Mouse (Mus musculus) CD4-positive, CD25-positive, alpha-beta regulatory T cell, adult 4 months (primary cell): Measurements from ENCODE around the gene Hfe2. TPM values are rescaled to one million over a fixed set of nuclear protein-coding genes. Genes with fewer than 3 reads are reported as not detected.

Source experiments
- ATAC-seq: one replicate; pipeline ENCODE4 v1.8.0; 2017
- polyA plus RNA-seq, 2 experiments: library from polyadenylated mRNA; unstranded; fragments of 100-300 nt; shearing (Covaris generic); gene quantifications; one replicate each; pipeline ENCODE4 v1.2.1; 2017

Gene Hfe2
- polyA plus RNA-seq, 2 experiments from 2014 or later = 0.22 TPM; not detected in 1

GRCm38 (mm10) chr3:96559398-96559910, 34.5 kb downstream of the Hfe2 start:
- no peak for ATAC-seq

GRCm38 (mm10) chr3:96559911-96560850, 35.2 kb downstream of the Hfe2 start:
- ATAC-seq = no peak

DNA sequence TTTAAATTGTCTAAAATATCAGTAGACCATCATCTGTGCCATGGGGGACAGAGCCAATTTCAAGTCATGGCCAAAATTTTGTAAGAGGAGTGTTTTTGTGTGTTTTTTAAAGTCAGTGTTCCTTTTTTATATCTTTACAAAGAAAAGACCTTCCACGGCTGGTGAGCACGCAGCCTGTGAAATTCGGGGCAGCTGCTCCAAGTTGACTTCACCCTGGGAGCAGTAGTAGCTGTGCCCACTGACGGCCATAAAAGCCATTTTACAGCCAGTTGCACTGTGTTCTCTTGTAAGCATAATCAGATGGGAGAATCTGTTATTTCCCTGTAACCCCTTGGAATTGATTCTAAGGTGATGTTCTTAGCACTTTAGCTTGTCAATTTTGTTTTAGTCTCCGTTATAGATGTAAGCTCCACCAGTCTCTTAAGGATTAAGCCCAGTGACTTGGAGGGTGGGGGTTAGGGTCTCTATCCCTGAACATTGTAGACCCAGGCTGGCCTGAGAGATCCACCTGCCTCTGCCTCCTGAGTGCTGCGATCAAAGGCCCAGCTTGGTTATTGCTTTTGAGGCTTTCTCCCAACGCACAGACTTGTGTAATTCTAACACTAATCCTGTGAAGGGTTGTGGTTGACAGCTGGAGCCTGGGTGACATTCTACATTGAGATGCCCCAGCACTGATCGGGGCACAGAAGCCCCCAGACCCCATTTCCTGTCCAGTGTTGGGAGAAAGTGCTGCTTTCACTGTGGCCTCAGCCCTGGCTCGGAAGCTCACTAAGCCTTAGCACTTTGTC, 36.1 kb downstream of the Hfe2 start:
- no peak for ATAC-seq

DNA sequence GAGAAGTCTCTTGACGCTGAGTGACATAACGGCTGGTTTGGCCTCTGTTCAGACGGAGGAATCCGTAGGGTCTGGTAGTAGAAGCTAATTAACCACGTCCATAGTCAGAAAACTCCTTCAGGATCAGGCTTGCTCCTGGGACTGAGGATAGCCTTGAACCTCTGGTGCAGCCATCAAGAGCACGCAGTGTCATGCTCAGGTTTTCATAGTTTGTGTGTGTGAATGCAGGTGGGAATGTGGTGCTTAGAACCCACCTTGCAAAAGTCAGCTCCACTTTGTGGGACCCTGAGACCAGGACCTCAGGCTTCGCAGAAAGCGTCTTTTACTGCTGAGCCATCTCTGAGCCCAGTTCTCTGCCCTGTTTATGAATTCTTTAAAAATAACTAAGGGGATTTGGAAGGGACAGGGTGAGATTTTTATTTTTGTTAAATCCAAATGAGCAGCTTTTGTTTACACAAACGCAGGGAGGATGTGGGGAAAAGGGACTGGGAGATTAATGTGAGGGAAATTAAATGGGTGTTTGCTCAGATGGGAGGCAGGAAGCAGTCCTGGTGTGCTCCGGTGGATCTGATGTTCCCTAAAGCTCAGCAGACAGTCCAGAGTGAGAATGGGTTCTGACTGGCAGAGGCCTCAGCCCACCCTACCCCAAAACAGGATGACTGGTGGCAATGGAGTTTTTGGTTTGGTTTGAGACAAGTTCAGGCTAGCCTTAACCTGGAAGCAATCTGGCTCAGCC, 37.1 kb downstream of the Hfe2 start:
- ATAC-seq = no peak

- ATAC-seq = peak; percentile 5
Observed at GRCm38 (mm10) chr3:96563267-96563666, 38.3 kb downstream of the Hfe2 start.

DNA sequence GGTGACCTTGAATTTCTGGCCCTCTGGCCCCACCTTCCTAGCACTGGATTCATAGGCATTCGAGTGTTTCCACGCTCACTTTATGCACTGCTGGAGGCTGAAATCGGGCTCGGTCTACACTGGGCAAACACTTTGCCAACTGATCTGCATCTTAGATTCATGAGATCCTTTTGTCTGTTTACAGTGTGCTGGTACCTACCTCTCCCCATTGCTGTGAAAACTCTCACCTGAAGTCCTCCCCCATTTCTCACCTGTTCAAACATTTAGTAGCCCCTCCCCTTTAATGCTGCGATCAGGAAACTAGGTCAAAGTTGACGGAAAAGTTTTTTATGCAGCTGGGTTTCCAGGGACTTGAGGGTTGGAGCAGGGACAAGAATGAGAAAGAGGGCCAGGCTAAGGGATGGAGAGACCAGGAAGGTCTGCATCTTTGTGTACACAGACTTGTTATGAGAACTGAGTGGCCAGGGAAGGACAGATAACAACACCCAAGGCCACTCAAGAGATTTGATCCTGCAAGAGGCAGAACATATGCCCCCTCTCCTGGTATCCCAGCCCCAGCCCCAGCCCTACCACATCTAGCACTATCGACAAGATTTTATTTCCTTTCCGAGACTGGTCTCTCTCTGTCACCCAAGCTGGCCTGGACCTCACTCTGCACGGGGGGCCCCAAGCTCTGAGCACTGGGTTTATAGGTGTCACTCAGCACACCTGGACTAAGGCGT, 39.1 kb downstream of the Hfe2 start:
- ATAC-seq = no peak

- ATAC-seq = peak; percentile 75
Observed at GRCm38 (mm10) chr3:96564633-96565032, 39.7 kb downstream of the Hfe2 start.

DNA sequence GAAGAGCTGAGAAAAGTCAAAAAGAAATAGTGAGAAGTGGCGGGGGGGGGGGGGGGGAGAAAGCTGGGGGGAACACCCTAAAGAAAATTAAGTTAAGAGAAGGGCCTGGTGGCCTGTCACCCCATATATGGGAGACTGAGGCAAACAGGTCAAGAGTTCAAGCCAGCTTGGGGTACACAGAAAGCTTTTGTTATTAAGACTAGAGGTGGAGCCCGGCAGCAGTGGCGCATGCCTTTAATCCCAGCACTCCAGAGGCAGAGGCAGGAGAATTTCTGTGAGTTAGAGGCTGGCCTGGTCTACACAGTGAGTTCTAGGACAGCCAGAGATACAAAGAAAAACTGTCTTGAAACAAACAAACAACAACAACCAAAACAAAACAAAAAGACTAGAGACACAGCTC, 40.1 kb downstream of the Hfe2 start:
- ATAC-seq = no peak

DNA sequence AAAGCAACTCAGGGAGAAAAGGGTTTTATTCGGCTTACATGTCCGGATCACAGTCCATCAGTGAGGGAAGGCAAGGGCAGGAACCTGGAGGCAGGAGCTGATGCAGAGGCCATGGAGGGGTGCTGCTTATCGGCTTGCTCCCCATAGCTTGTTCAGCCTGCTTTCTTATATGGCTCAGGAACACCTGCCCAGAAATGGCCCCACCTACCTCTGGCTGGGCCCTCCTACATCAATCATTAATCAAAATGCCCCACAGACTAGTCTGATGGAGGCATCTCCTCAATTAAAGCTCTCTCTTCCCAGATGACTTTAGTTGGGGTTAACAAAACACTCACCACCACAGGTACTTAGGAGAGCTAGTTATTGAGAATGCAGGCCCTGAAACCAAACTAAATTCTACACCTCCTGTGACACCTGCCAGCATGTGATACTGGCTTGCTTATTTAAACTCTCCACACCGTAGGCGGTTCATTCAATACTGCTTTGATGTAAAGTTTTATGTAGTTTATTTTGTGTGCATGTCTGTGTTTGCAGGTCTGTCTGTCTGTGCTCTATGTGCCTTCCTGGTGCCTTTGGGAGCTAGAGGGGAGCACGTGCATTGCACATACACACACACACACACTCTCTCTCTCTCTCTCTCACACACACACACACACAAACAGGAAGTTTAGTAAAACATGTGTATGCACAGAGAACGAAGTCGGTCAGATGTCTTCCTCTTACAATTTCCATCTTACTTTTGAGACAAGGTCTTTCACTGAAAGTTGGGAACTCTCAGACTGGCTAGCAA, 41.9 kb downstream of the Hfe2 start:
- peak; percentile 32 for ATAC-seq

GRCm38 (mm10) chr3:96568605-96569004, 43.6 kb downstream of the Hfe2 start:
- no peak for ATAC-seq

DNA sequence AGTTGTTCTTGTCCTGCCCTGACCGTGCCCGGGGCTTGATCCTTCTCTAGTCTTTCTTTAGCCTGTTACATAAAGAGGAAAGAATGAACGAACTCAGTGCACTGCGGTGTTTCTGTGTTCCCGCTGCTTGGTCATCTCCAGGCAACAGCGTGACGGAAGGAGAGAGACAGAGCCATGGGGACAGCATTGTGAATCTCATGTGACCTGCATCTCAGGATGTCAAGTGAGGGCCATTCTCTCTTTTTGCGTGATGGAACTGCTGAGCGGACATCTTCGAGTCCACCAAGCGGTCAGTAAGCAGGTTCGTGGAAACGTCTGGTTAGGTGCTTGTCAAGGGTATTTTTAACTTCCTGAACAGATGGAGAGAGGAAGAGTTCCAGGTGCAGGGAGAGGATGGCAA, 44.5 kb downstream of the Hfe2 start:
- ATAC-seq = no peak

DNA sequence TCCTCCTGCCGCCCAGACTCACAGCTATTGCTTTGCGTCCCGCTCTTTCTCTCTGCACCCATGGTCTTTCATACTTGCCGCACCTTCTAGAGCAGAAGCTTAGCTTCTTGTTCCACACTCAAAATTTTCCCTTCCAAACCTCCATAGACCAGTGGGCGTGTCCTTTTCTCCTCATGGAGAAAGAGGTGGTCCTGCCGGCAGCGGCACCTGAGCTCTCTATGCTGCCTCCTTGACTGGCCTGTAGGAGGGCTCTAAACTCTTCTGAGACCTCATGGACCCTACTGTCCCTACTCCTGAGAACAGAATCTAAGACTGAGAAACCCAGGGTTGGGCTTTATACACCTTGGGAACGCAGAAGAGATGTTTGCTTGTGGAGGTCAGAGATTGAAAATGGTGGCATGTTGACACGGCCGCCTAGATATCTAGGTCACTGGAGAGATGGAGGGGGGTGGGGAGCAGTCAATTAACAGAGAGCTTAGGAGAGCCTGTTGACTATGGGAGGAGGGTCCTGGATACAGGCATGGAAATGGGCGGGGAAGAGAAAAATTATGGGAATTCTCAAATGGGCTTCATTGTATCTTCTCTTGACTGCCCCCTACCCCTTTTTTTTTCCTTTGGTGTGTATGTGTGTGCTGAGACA, 45.1 kb downstream of the Hfe2 start:
- ATAC-seq = no peak

GRCm38 (mm10) chr3:96570643-96571042, 45.7 kb downstream of the Hfe2 start:
- peak; percentile 53 for ATAC-seq

DNA sequence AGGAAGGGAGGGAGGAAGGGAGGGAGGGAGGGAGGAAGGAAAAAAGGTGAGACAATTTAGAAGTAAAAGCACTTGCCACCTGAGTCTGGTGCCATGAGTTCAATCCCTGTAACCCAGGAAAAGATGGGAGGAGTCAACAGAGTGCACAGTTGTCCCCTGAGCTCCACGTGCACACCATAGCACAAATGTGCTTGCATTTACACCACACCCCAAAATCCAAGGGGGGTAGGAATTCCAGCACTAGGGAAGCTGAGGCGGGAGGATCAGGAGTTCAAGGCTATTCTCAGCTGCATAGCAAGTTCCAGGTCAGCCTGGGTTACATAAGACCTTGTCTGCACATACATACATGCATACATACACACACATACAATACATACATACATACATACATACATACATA, 46.4 kb downstream of the Hfe2 start:
- ATAC-seq = no peak

DNA sequence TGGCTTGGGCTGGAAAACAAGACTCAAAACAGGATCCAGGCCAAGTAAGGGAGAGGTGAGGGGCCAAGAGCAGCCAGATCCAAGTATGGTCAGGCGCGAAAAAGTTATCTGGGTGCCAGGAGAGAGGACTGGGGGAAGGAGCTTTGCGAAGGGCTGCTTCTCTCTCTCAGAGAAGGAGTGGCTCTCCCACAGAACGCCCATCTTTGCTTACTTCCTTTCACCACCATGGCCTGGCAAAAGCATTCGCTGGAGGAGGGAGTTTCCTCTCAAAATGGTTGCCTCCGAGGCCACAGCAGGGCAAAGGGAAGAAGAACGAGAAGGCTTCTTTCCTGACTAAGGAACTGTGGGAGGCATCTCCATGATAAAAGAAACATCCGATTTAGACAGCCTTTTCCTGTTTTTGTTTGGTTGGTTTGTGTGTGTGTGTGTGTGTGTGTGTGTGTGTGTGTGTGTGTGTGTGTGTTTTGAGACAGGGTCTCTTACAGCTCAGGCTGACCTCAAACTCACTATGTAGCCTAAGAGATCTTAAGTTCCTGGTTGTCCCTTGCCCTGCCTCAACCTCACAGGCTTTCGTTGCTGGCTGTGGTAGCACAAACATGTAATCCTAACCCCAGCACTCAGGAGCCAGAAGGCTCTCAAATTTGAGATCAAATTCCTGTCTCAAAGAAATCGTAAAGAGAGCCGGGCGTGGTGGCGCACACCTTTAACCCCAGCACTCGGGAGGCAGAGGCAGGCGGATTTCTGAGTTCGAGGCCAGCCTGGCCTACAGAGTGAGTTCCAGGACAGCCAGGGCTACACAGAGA, 47.1 kb downstream of the Hfe2 start:
- no peak for ATAC-seq

GRCm38 (mm10) chr3:96573611-96574511, 48.9 kb downstream of the Hfe2 start:
- ATAC-seq = no peak

- ATAC-seq = no peak
Observed at GRCm38 (mm10) chr3:96575272-96575984, 50.5 kb downstream of the Hfe2 start.
